In the genomic region with DNA sequence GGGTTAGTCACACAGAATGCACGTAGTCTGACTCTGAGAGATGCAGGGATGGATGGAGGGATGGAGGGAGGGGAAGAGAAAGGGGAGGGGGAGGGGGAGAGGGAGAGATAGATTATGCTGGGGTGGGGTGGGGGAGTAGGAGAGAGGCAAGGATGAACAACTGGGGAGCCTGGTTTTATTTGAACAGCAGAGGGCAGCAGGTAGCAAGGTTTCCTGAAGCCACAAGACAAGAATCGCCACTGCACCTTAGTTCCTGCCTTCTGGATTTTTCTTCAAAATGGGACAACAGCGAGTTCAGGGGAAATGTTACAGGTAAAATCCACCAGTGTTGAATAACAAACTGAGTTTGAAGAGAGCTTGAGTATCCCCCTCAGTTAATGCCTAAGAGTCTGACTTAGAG, we compare ENCODE assay signal across 7 mouse cellular contexts. TPM values are rescaled to one million over a fixed set of nuclear protein-coding genes. Genes with fewer than 3 reads are reported as not detected.
DNase-seq lines count a peak whose midpoint lies in the region; ATAC-seq and TF ChIP-seq lines count a peak whose summit lies in the region.

No protein-coding gene starts in this region.

- no peak for TF ChIP-seq POLR2A in bone marrow, adult 2 months (IDR thresholded peaks at IDR 0.05; ENCODE audit: borderline replicate concordance, control insufficient read depth, low read depth, low read length)

- no peaks in the 10 kb centered on the region for H3K9me3 ChIP-seq in G1E (replicated peaks)

- H3K27me3 ChIP-seq in G1E (ENCODE audit: insufficient read depth, low read length), result peaks cover 74% of the 10 kb centered on the region

- intact Hi-C loops in left cerebral cortex, adult 2 months (cut with DNase I), result loop anchor here (1.0 to 5.0 kb wide), 2 partner anchors 98 to 115 kb away; no protein-coding TSS in a partner anchor
- intact Hi-C loops in left cerebral cortex, postnatal 25 days (cut with DNase I), result loop anchor here (1.0 kb wide), 1 partner anchor 115 kb away; no protein-coding TSS in a partner anchor

- no peak overlapping the region for H3K27ac ChIP-seq in left cerebral cortex, adult 2 months
- no peak overlapping the region for H3K27ac ChIP-seq in bone marrow, adult 2 months (ENCODE audit: control insufficient read depth, insufficient read depth, low read depth, low read length, poor library complexity)

- DNase-seq in left cerebral cortex, adult 2 months (ENCODE audit: extremely low spot score in 1 of 2, low spot score in 2 of 2), result peak; percentile 44 to 63
- DNase-seq in left cerebral cortex, adult 11 months (ENCODE audit: low spot score), result no peak
- DNase-seq in G1E (ENCODE audit: low spot score), result peak; percentile 12
- DNase-seq in frontal cortex, postnatal 36 days (ENCODE audit: low spot score in 2 of 2), result peak; percentile 33 to 66
- DNase-seq in left cerebral cortex, postnatal 25 days (ENCODE audit: low spot score in 2 of 2), result peak; percentile 41 to 73
- DNase-seq in right cerebral cortex, postnatal 4 days, result peak; percentile 43

- H3K4me3 ChIP-seq in left cerebral cortex, adult 2 months, result no peak overlapping the region
- H3K4me3 ChIP-seq in G1E (ENCODE audit: low read depth, low read length), result no peak overlapping the region
- no peak overlapping the region for H3K4me3 ChIP-seq in bone marrow, adult 2 months (replicated peaks; ENCODE audit: control insufficient read depth, low read depth, low read length)

- H3K36me3 ChIP-seq in G1E (replicated peaks), result no peaks in the 10 kb centered on the region

- peaks cover 25% of the 10 kb centered on the region for H3K4me1 ChIP-seq in G1E (ENCODE audit: insufficient read depth, low read depth, low read length)
- no peaks in the 10 kb centered on the region for H3K4me1 ChIP-seq in bone marrow, adult 2 months (ENCODE audit: control insufficient read depth, insufficient read depth, low read length)

- no peak for ATAC-seq in G1E (ENCODE audit: extremely low read depth, insufficient number of reproducible peaks, low FRiP score, poor library complexity, severe bottlenecking)

- 18% methylated on average over 3 of the region's 3 CpGs for WGBS in bone marrow, adult 2 months

- peak; percentile 63 for TF ChIP-seq CTCF in left cerebral cortex, adult 2 months (IDR thresholded peaks at IDR 0.05)
- no peak for TF ChIP-seq CTCF in G1E (IDR thresholded peaks at IDR 0.05; ENCODE audit: low read depth, low read length)
- peak; percentile 24; the same call in 1 of the 2 replicates for TF ChIP-seq CTCF in bone marrow, adult 2 months (IDR thresholded peaks at IDR 0.05; ENCODE audit: control insufficient read depth, insufficient read depth, low read length)

RNA-seq across cellular contexts. Expression of gene Umps, which starts 32.5 kb away (rescaled TPM):
- total RNA-seq in left cerebral cortex, adult 2 months (2021), result 10 to 100 TPM; 14.4 to 15.0 TPM
- total RNA-seq in G1E (2014; fragmentation: Nextera tagmentation), result 38.0 and 42.2 TPM in 2 replicates
- total RNA-seq in G1E (2017), result 80.9 and 83.2 TPM in 2 replicates
- 22.1 and 35.6 TPM in 2 replicates for polyA plus RNA-seq in G1E (2012)
- polyA plus RNA-seq in bone marrow, adult 2 months (2011; ENCODE audit: insufficient read depth, insufficient read length, low replicate concordance, missing spikeins), result 9.0 and 14.2 TPM in 2 replicates
- 10 to 100 TPM; 15.2 to 16.1 TPM for total RNA-seq in left cerebral cortex, postnatal 25 days (2021)
